Mouse (Mus musculus): ENCODE results near the gene Olfr482.

DNA sequence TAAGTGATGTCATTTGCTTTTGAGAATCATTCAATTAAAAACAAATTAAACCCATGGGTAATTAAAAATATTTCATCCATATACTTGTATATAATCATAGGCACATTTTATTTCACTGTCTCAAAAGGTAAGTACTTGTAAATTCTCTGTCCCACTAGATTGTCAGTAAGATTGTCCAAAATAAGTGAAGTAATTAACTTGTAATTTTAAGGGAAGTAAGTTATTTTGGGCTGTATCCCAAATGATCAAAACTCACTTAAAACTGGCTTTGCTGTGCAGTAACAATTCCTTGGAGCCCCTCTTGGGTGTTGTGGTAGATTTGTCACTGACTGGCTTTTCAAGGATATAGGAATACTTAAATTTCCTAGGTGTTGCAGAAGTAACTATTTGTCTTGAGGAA is 17.8 kb downstream of the Olfr482 start, which contains the start of gene Olfr481:
- TF ChIP-seq CTCF (IDR thresholded peaks at IDR 0.05; ENCODE audit: low read depth) (no peak), EP300 (optimal IDR thresholded peaks at IDR 0.05) (no peak)

All from stomach, postnatal 0 days (tissue).